Mouse (Mus musculus) kidney, adult 9 months (tissue): ENCODE data around the gene Ccdc15.

Experiments
- DNase-seq: peaks from one replicate; pipeline ENCODE4 v3.0.0; 2022

Gene Ccdc15

DNA sequence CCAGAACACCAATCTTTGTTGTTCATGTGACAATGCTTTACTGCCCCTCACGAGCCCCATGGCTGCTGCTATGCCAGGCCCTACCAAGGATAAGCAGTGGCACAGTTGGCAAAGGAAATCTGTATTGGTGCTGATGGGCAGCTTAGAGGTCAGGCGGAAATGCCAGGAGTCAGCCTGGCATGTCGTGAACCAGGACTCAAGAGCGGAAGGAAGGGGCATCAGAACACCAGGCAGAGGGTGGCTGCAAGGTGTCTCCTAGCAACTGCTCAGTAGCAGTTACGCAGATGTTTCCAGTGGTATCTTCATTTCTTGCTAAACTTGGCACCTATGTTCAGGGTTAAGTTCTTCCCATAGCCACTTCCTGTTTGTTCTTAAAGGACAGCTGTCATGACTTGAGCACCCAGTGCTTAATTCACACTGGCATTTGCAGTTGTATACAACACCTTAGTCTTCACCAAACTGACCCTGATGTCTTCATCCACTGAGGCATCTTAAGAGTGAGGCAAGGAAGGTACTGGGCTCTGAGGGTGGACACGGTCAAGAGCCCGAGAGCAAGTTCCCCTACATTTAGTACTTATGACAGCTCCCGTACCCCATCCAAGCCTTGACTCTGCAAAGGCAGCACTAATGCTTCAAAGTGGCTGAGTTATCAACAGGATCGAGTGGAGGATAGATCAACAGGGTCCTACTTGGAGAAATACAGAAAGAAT is 117.6 kb downstream of the Ccdc15 start:
- no peak for DNase-seq

DNA sequence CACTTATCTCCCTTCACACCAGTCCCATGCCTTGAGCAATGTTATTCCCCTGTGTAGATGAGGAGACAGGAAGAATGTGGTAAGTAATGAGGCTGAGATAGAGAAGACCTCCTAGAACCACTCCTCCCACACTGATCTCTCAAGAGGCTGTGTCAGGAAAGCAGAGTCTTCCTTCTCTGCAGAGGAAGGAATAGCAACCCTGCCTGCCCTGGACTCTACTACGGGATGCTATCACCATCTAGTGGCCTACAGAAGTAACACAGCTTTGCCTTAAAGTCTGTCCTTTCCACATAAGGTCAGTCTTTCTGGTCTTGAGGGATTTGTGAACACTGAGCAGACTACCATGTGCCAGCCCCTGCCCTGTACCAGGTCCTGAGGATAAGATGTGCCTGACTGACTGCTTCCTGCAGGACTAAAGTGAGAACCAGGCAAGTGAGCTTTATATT is 118.3 kb downstream of the Ccdc15 start:
- peak; percentile 70 for DNase-seq
